8 mouse cellular contexts compared by ENCODE assay signal in the genomic region with DNA sequence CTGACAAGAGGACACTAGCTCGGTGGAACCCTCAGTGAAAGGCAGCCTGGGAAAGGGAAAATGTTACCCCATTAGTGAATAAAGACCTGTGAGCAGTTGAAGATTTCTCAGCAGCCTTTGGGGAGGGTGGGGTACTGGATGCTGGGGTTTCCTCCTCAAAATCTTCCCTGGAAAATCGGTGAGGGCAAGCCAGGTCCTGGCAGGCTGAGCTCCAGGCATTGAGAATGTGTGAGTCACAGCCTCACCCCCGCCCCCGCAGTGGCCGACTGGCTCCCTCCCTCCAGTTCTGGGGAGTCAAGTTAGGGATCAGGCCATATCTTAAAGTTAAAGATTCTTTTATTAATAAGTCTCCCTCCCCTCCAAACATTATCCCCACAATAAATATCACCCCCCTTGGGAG. TPM values are rescaled to one million over a fixed set of nuclear protein-coding genes. Genes with fewer than 3 reads are reported as not detected.
DNase-seq lines count a peak whose midpoint lies in the region; ATAC-seq and TF ChIP-seq lines count a peak whose summit lies in the region.

No protein-coding gene starts in this region.

- peak overlapping the region; percentile 68; the same call in 1 of the 2 replicates for H3K4me3 ChIP-seq in forebrain, embryonic 10.5 days
- H3K4me3 ChIP-seq in forebrain, embryonic 11.5 days (ENCODE audit: low read depth, low read length): no peak overlapping the region
- H3K4me3 ChIP-seq in cerebellum, adult 2 months (replicated peaks; ENCODE audit: insufficient read depth, low read depth, low read length): peak overlapping the region; percentile 67
- peak overlapping the region; percentile 72 for H3K4me3 ChIP-seq in heart, embryonic 10.5 days
- peak overlapping the region; percentile 99 for H3K4me3 ChIP-seq in myocyte

- peaks cover 34% of the 10 kb centered on the region for H3K79me2 ChIP-seq in myocyte (ENCODE audit: control insufficient read depth, insufficient read depth)

- no peak for DNase-seq in forebrain, embryonic 10.5 days (ENCODE audit: extremely low spot score, low spot score)
- no peak for DNase-seq in forebrain, embryonic 11.5 days (ENCODE audit: low spot score)
- peak; percentile 69 to 81 for DNase-seq in cerebellum, adult 2 months
- no peak for DNase-seq in heart, embryonic 10.5 days (ENCODE audit: low spot score)
- DNase-seq in kidney, postnatal 14 days: peak; percentile 40
- DNase-seq in spleen, postnatal 10 days (ENCODE audit: low spot score in 2 of 2): no peak
- DNase-seq in right cerebral cortex, postnatal 14 days: no peak

- H3K4me1 ChIP-seq in forebrain, embryonic 10.5 days: peaks cover 62% of the 10 kb centered on the region
- peaks cover 9% of the 10 kb centered on the region; the same call in 1 of the 2 replicates for H3K4me1 ChIP-seq in forebrain, embryonic 11.5 days (replicated peaks; ENCODE audit: control insufficient read depth, insufficient read depth, low read length)
- H3K4me1 ChIP-seq in cerebellum, adult 2 months (ENCODE audit: control insufficient read depth, insufficient read depth, low read length): no peaks in the 10 kb centered on the region; the same call in none of the 2 replicates
- H3K4me1 ChIP-seq in heart, embryonic 10.5 days: peaks cover 44% of the 10 kb centered on the region

- H3K27ac ChIP-seq in forebrain, embryonic 10.5 days: no peak overlapping the region
- no peak overlapping the region for H3K27ac ChIP-seq in forebrain, embryonic 11.5 days (ENCODE audit: low read depth, low read length)
- H3K27ac ChIP-seq in cerebellum, adult 2 months (ENCODE audit: insufficient read depth, low read length): peak overlapping the region; percentile 60
- H3K27ac ChIP-seq in heart, embryonic 10.5 days: peak overlapping the region; percentile 90

- WGBS in forebrain, embryonic 10.5 days: 44% methylated on average over 5 of the region's 5 CpGs
- WGBS in forebrain, embryonic 11.5 days: 36% methylated on average over 5 of the region's 5 CpGs
- WGBS in cerebellum, adult 2 months: 9% methylated on average over 5 of the region's 5 CpGs
- 9% methylated on average over 5 of the region's 5 CpGs for WGBS in heart, embryonic 10.5 days

- ATAC-seq in forebrain, embryonic 11.5 days (replicated peaks; ENCODE audit: low FRiP score): no peak

- peaks cover 7% of the 10 kb centered on the region for H3K36me3 ChIP-seq in forebrain, embryonic 10.5 days (replicated peaks)
- no peaks in the 10 kb centered on the region for H3K36me3 ChIP-seq in forebrain, embryonic 11.5 days (ENCODE audit: control insufficient read depth, insufficient read depth, low read length)
- H3K36me3 ChIP-seq in heart, embryonic 10.5 days: peaks cover 15% of the 10 kb centered on the region
- peaks cover 6% of the 10 kb centered on the region for H3K36me3 ChIP-seq in myocyte (ENCODE audit: control insufficient read depth, insufficient read depth)

- H3K27me3 ChIP-seq in forebrain, embryonic 10.5 days (ENCODE audit: poor library complexity, severe bottlenecking): peaks cover 60% of the 10 kb centered on the region
- H3K27me3 ChIP-seq in forebrain, embryonic 11.5 days (ENCODE audit: control insufficient read depth, insufficient read depth, low read length): peaks cover 25% of the 10 kb centered on the region
- no peaks in the 10 kb centered on the region for H3K27me3 ChIP-seq in cerebellum, adult 2 months (ENCODE audit: control insufficient read depth, insufficient read depth, low read length)
- peaks cover 30% of the 10 kb centered on the region for H3K27me3 ChIP-seq in heart, embryonic 10.5 days (ENCODE audit: insufficient read depth, poor library complexity, severe bottlenecking)
- no peaks in the 10 kb centered on the region for H3K27me3 ChIP-seq in myocyte (ENCODE audit: control insufficient read depth, insufficient read depth, insufficient read length)

- no peak for TF ChIP-seq CTCF in cerebellum, adult 2 months (IDR thresholded peaks at IDR 0.05; ENCODE audit: borderline replicate concordance, insufficient read depth, low read depth, low read length)

- H3K4me2 ChIP-seq in forebrain, embryonic 11.5 days (ENCODE audit: low read depth, low read length, severe bottlenecking): no peak overlapping the region
- H3K4me2 ChIP-seq in myocyte (ENCODE audit: low read depth): peak overlapping the region; percentile 99

- no peaks in the 10 kb centered on the region for H3K9me3 ChIP-seq in forebrain, embryonic 10.5 days
- H3K9me3 ChIP-seq in forebrain, embryonic 11.5 days (ENCODE audit: control insufficient read depth, low read length): no peaks in the 10 kb centered on the region
- H3K9me3 ChIP-seq in heart, embryonic 10.5 days: no peaks in the 10 kb centered on the region

- H3ac ChIP-seq in myocyte (ENCODE audit: control insufficient read depth, insufficient read length): peak overlapping the region; percentile 6

- TF ChIP-seq POLR2A in cerebellum, adult 2 months (IDR thresholded peaks at IDR 0.05; ENCODE audit: borderline replicate concordance, insufficient read depth, low read length): no peak
- TF ChIP-seq POLR2A in myocyte (IDR thresholded peaks at IDR 0.05; ENCODE audit: insufficient read length, low read depth): peak; percentile 40

- H3K9ac ChIP-seq in forebrain, embryonic 11.5 days (ENCODE audit: low read length): no peak overlapping the region

TF ChIP-seq in myocyte, 11 proteins besides CTCF, POLR2A, EP300 and RAD21:
- TF ChIP-seq REST (IDR thresholded peaks at IDR 0.05; ENCODE audit: insufficient read depth, insufficient read length) (no peak), MYOD1 (IDR thresholded peaks at IDR 0.05; ENCODE audit: control insufficient read depth in 1 of 3, insufficient read length in 2 of 3, low read depth in 2 of 3) (no peak), SRF (IDR thresholded peaks at IDR 0.05; ENCODE audit: control insufficient read depth, insufficient read length, low read depth) (no peak), USF1 (IDR thresholded peaks at IDR 0.05; ENCODE audit: low read depth) (no peak), MAX (IDR thresholded peaks at IDR 0.05; ENCODE audit: low read depth) (no peak), POLR2AphosphoS2 (IDR thresholded peaks at IDR 0.05; ENCODE audit: insufficient read length, low read depth) (peak; percentile 84), E2F4 (IDR thresholded peaks at IDR 0.05; ENCODE audit: insufficient read depth) (no peak), MYOG (IDR thresholded peaks at IDR 0.05; ENCODE audit: control insufficient read depth in 1 of 3, insufficient read depth in 1 of 3, insufficient read length in 2 of 3, low read depth in 2 of 3) (peak in 1 of 3 experiments; percentile 12)

RNA-seq across cellular contexts. Expression of a gene that starts 1.4 kb away (rescaled TPM):
- 77.8 and 78.8 TPM in 2 replicates for polyA plus RNA-seq in forebrain, embryonic 10.5 days (2016; fragmentation: Nextera tagmentation; extraction: Ambion mirVana)
- 54.0 and 56.6 TPM in 2 replicates for polyA plus RNA-seq in forebrain, embryonic 11.5 days (2014; fragmentation: Nextera tagmentation; extraction: Ambion mirVana)
- 16.1 and 17.1 TPM in 2 replicates for polyA plus RNA-seq in cerebellum, adult 2 months (2012; rRNA removed)
- polyA plus RNA-seq in heart, embryonic 10.5 days (2016; fragmentation: Nextera tagmentation; extraction: Ambion mirVana): 60.1 and 63.7 TPM in 2 replicates
- 30.1 TPM for polyA plus RNA-seq in myocyte (2012; fragmentation: generic; extraction: Trizol)

RNA-seq across cellular contexts. Expression of a gene that starts 1.7 kb away (rescaled TPM):
- polyA plus RNA-seq in forebrain, embryonic 10.5 days (2016; fragmentation: Nextera tagmentation; extraction: Ambion mirVana): 28.0 and 29.0 TPM in 2 replicates
- 38.3 and 40.3 TPM in 2 replicates for polyA plus RNA-seq in forebrain, embryonic 11.5 days (2014; fragmentation: Nextera tagmentation; extraction: Ambion mirVana)
- polyA plus RNA-seq in cerebellum, adult 2 months (2012; rRNA removed): 173 and 179 TPM in 2 replicates
- 152 and 305 TPM in 2 replicates for polyA plus RNA-seq in heart, embryonic 10.5 days (2016; fragmentation: Nextera tagmentation; extraction: Ambion mirVana)
- 199 TPM for polyA plus RNA-seq in myocyte (2012; fragmentation: generic; extraction: Trizol)

RNA-seq across cellular contexts. Expression of a gene that starts 2.1 kb away (rescaled TPM):
- polyA plus RNA-seq in forebrain, embryonic 10.5 days (2016; fragmentation: Nextera tagmentation; extraction: Ambion mirVana): 3.9 and 4.6 TPM in 2 replicates
- 2.5 and 2.7 TPM in 2 replicates for polyA plus RNA-seq in forebrain, embryonic 11.5 days (2014; fragmentation: Nextera tagmentation; extraction: Ambion mirVana)
- polyA plus RNA-seq in cerebellum, adult 2 months (2012; rRNA removed): 29.1 and 31.3 TPM in 2 replicates
- polyA plus RNA-seq in heart, embryonic 10.5 days (2016; fragmentation: Nextera tagmentation; extraction: Ambion mirVana): 35.4 and 72.4 TPM in 2 replicates
- polyA plus RNA-seq in myocyte (2012; fragmentation: generic; extraction: Trizol): 328 TPM

RNA-seq across cellular contexts. Expression of a gene that starts 3.9 kb away (rescaled TPM):
- polyA plus RNA-seq in forebrain, embryonic 10.5 days (2016; fragmentation: Nextera tagmentation; extraction: Ambion mirVana): 28.5 and 32.8 TPM in 2 replicates
- 8.7 and 9.7 TPM in 2 replicates for polyA plus RNA-seq in forebrain, embryonic 11.5 days (2014; fragmentation: Nextera tagmentation; extraction: Ambion mirVana)
- polyA plus RNA-seq in cerebellum, adult 2 months (2012; rRNA removed): 0.11 and 0.13 TPM in 2 replicates
- polyA plus RNA-seq in heart, embryonic 10.5 days (2016; fragmentation: Nextera tagmentation; extraction: Ambion mirVana): 7.0 and 33.4 TPM in 2 replicates
- not detected for polyA plus RNA-seq in myocyte (2012; fragmentation: generic; extraction: Trizol)

RNA-seq across cellular contexts. Expression of a gene that starts 8.7 kb away (rescaled TPM):
- polyA plus RNA-seq in forebrain, embryonic 10.5 days (2016; fragmentation: Nextera tagmentation; extraction: Ambion mirVana): 7.4 and 10.1 TPM in 2 replicates
- 4.8 and 6.6 TPM in 2 replicates for polyA plus RNA-seq in forebrain, embryonic 11.5 days (2014; fragmentation: Nextera tagmentation; extraction: Ambion mirVana)
- polyA plus RNA-seq in cerebellum, adult 2 months (2012; rRNA removed): 0.52 and 0.79 TPM in 2 replicates
- 0.76 and 2.4 TPM in 2 replicates for polyA plus RNA-seq in heart, embryonic 10.5 days (2016; fragmentation: Nextera tagmentation; extraction: Ambion mirVana)
- 0.24 TPM for polyA plus RNA-seq in myocyte (2012; fragmentation: generic; extraction: Trizol)

Comparison
In these comparisons a context has a peak if more than half of its experiments do, and no peak if none do; other contexts are left out.
1. DNase-seq: peak in cerebellum, adult 2 months (2 of 2) and kidney, postnatal 14 days (single experiment); none in forebrain, embryonic 10.5 days (single experiment), forebrain, embryonic 11.5 days (single experiment), heart, embryonic 10.5 days (single experiment), spleen, postnatal 10 days (0 of 2) and right cerebral cortex, postnatal 14 days (single experiment).
2. H3K27ac ChIP-seq: peak in cerebellum, adult 2 months (single experiment) and heart, embryonic 10.5 days (single experiment); none in forebrain, embryonic 10.5 days (single experiment) and forebrain, embryonic 11.5 days (single experiment).